Mouse (Mus musculus) MEL (cell line): ENCODE measurements around the gene Sms. TPM values are rescaled to one million over a fixed set of nuclear protein-coding genes. Genes with fewer than 3 reads are reported as not detected.

Source experiments
- polyA plus RNA-seq, 2 experiments: library from polyadenylated mRNA; stranded (reverse) in 1 of 2; unstranded in 1 of 2; fragments of >175 nt in 1 of 2; fragments of >200 nt in 1 of 2; gene quantifications; 2 replicates each; pipeline versions ENCODE4 v1.2.1 to v1.2.4; 2012; ENCODE audit warnings: low replicate concordance in 2 of 2, low read depth in 1 of 2; ENCODE audit not compliant: insufficient read length in 2 of 2, insufficient read depth in 1 of 2, missing spikeins in 1 of 2
- total RNA-seq: library from RNA; depleted of rRNA; stranded (reverse); fragments of 300-350 nt; gene quantifications from 2 replicates; pipeline ENCODE4 v1.2.3, GENCODE M21; 2012; rRNA removed

Sms gene
- total and polyA plus RNA-seq, 3 experiments: 102 to 681 (median 144) TPM

Other genes with a start within 250 kb of the Sms start
- gene Phex, start 77.0 kb downstream of the Sms start, total RNA-seq: 0.03 and 0.12 TPM in 2 replicates
- under 1 TPM in 1 of 2 experiments, not detected in 1; 0.01 TPM for gene Phex, start 77.0 kb downstream of the Sms start, polyA plus RNA-seq
- 2.0 and 2.1 TPM in 2 replicates for gene Yy2, start 76.7 kb upstream of the Sms start, total RNA-seq
- gene Yy2, start 76.7 kb upstream of the Sms start, polyA plus RNA-seq: not detected
- 7.0 and 7.7 TPM in 2 replicates for gene Mbtps2, start 106.4 kb upstream of the Sms start, total RNA-seq
- 100 to 1,000 TPM in 1 of 2 experiments, 10 to 100 TPM in 1; 31.8 to 209 TPM for gene Mbtps2, start 106.4 kb upstream of the Sms start, polyA plus RNA-seq
- gene Smpx, start 206.6 kb upstream of the Sms start, total RNA-seq: not detected in 2 replicates
- gene Smpx, start 206.6 kb upstream of the Sms start, polyA plus RNA-seq: not detected